Mouse (Mus musculus): ENCODE measurements around the gene Gm4340. TPM values are rescaled to one million over a fixed set of nuclear protein-coding genes. Genes with fewer than 3 reads are reported as not detected.

Gene Gm4340
- polyA plus RNA-seq, 1 experiment from 2014 or later = not detected

Other genes with a start within 250 kb of the Gm4340 start
- gene Gm21293, start 51.1 kb upstream of the Gm4340 start, polyA plus RNA-seq (2015; fragmentation: Nextera tagmentation; extraction: Ambion mirVana) = not detected in 2 replicates
- not detected in 2 replicates for gene Gm6763, start 42.5 kb upstream of the Gm4340 start, polyA plus RNA-seq (2015; fragmentation: Nextera tagmentation; extraction: Ambion mirVana)
- not detected in 2 replicates for gene Gm8764, start 34.0 kb upstream of the Gm4340 start, polyA plus RNA-seq (2015; fragmentation: Nextera tagmentation; extraction: Ambion mirVana)
- not detected in 2 replicates for gene Gm21304, start 25.5 kb upstream of the Gm4340 start, polyA plus RNA-seq (2015; fragmentation: Nextera tagmentation; extraction: Ambion mirVana)
- gene Gm21312, start 17.0 kb upstream of the Gm4340 start, polyA plus RNA-seq (2015; fragmentation: Nextera tagmentation; extraction: Ambion mirVana) = not detected in 2 replicates
- gene Gm20765, start 8.5 kb upstream of the Gm4340 start, polyA plus RNA-seq (2015; fragmentation: Nextera tagmentation; extraction: Ambion mirVana) = not detected in 2 replicates